Mouse (Mus musculus): ENCODE measurements around the gene Rad51b.

The Rad51b gene

GRCm38 (mm10) chr12:79441210-79442005 is 144.3 kb downstream of the Rad51b start:
- DNase-seq, result no peak

GRCm38 (mm10) chr12:79442126-79442525 is 145.0 kb downstream of the Rad51b start:
- DNase-seq, result no peak

GRCm38 (mm10) chr12:79442836-79443390 is 145.8 kb downstream of the Rad51b start:
- no peak for DNase-seq

DNA sequence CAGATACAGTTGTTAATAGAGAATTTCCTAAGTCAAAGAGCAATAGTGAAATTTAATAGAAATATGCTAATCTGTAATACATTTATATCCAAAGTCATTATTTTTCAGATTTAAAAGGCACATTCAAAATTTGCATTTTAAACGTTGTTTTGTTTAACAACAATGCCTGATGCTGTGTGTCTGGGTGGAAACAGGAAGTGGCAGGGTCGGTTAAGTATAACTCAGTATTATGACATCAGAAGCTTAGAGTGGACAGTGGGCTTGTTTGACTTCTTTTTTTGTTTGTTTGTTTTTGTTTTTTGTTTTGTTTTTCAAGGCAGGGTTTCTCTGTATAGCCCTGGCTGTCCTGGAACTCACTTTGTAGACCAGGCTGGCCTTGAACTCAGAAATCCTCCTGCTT is 147.6 kb downstream of the Rad51b start:
- no peak for DNase-seq

DNA sequence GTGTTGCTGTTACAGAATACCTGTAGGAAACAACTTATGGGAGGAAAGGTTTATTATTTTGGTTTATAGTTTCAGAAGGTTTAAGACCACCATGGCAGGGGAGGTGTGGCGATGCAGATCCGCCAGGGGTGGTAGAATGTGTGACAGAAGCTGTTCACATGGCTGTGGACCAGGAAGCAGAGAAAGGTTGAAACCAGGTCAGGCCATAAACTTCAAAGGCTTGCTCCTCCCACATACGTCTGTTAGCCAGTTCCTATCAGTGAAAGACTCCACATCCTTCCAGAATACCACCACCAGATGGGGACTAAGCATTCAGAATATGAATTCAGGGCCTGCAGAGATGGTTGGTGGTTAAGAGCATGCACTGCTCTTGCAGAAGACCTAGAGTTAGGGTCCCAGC is 150.0 kb downstream of the Rad51b start:
- no peak for DNase-seq

DNA sequence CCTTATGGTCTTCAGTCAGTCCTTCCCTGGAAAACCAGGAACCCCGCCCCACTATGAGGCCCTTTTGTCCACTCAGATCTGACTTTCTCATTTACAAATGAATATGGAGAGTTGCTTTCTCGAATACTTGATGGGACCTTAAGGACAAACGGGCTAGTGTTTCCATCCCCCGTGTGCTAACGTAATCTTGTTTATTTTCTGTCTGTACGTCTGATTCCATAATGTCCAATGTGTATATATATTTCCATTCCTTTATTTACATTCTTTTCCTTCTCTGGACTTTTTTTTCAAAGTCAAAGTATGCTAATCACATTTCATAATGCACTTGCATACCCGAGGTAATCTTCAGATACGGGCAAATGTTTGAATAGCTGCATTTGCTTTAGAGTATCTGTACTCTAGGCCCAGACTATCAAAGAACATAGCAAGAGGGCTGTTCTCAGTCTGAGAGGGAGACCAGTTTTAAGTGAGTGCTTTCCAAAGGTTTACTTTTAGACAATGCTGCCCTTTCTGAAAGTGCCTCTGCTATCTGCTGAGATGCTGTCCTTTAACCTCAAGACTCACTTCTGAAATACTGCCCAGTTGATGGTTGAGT is 152.8 kb downstream of the Rad51b start:
- no peak for DNase-seq

- no peak for DNase-seq
These were observed 155.8 kb downstream of the Rad51b start for GRCm38 (mm10) chr12:79452882-79453281.

GRCm38 (mm10) chr12:79454017-79454416 is 156.9 kb downstream of the Rad51b start:
- DNase-seq, result no peak

DNA sequence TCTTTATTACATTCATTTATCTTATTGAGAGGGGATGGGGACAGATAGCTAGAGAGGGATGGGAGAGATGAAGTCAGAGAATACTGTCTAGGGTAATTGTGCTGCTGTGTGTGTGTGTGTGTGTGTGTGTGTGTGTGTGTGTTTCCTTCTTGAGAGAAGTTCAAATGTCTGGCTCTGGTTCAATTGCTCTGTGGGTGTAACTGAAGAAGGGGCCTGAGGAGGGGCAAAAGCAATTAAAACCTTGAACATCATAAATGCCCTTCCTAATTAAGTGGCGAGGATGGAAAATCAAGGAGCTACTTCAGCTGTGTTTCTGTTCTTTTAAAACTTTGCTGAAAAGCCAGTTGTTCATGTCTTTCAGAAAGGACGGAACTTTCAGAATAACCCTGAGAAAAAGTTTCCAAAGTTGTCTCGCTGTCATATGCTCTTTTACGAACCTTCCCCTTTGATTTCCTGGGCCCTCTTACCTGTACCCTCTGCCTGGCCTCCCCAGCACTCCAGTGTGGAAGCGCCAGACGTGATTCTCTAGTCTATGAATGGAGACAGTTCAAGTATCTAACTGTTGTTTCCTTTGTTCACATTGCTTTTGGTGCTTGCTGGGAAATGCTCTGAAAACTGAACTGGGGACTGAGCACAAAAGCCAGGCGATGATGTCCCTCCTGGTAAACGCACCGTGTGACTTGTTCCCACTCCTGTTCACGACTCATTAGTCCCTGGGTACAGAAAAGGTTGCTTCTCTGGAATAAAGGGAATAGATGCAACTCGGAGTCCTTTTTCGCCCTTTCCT is 158.2 kb downstream of the Rad51b start:
- no peak for DNase-seq

DNA sequence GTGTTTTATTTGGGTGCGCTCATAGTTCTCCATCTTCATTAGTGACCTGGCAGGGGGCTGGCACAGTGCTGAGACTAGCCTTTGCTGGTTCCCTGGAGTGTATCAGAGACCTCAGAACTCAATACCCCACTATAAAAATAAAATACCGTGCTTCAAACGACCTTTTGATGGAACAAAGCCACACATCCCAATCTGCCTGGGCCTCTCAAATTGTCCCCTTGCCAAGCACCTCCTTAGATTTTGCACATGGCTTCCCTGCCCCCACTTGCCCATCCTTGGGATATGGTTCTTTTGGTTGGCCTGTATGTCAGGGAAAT is 158.7 kb downstream of the Rad51b start:
- DNase-seq, result no peak

- DNase-seq, result no peak
These were observed 159.2 kb downstream of the Rad51b start for GRCm38 (mm10) chr12:79456251-79456650.

- no peak for DNase-seq
These were observed 166.3 kb downstream of the Rad51b start for GRCm38 (mm10) chr12:79463371-79463770.

DNA sequence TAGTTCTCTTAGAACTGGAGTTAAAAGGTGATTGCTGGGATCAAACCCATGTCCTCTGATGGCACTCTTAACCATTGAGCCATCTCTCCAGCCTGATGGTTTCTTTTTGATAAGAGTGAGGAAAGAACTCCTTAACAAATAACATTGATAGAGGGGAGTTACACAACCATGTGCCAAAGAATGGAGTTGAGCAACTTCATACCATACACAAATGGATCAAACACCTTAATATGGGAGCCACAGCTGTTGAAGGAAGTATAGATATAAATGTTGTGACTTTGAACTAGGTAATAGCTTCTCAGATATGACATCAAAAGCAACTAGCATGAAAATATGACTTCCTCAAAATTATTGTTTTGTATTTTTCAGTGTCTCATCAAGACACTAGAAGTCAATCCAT is 173.0 kb downstream of the Rad51b start:
- DNase-seq, result no peak

DNA sequence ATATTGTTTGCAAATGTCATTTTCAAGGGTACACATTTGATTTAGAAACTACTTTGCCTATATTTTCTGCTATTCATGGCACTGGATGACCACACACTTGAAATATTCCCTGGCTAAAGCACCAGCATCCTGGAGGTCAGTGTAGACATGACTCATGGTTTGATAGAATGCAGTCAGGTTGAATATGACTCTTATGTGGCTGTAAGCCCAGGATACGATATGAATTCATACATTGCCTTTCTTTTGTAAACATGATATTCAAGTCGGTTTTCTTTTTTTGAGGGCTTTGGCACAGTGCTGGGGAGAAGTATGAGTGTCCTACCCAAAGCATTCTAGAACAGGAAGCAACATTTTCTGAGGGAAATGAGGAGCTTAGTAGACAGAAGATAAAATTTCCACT is 174.8 kb downstream of the Rad51b start:
- DNase-seq, result no peak

- no peak for DNase-seq
These were observed 179.4 kb downstream of the Rad51b start for GRCm38 (mm10) chr12:79476413-79477046.

DNA sequence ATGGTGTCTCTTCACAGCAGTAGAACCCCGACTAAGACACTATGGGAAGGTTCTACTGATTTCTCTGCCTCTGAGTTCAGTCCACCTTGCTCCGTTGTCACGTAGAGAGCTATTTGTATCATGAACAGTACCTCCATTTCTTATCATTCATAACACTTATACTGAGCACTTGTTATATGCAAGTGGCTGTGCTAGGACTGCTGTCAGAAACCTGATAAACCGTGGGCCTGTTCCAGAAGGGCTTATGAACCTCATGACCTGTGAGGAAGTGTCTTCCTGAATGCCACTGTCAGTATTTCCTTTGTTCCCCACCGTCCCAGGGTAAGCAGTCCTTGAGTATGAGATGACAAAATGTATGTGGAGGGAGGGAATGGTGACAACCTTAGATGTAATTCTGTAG is 181.7 kb downstream of the Rad51b start:
- DNase-seq, result no peak

- no peak for DNase-seq
These were observed 188.4 kb downstream of the Rad51b start for GRCm38 (mm10) chr12:79485501-79485900.

- DNase-seq, result peak; percentile 21
These were observed 191.6 kb downstream of the Rad51b start for GRCm38 (mm10) chr12:79488590-79489242.

GRCm38 (mm10) chr12:79490626-79491025 is 193.5 kb downstream of the Rad51b start:
- DNase-seq, result no peak

GRCm38 (mm10) chr12:79492175-79492574 is 195.1 kb downstream of the Rad51b start:
- DNase-seq, result no peak

GRCm38 (mm10) chr12:79492613-79493012 is 195.5 kb downstream of the Rad51b start:
- DNase-seq, result no peak

- no peak for DNase-seq
These were observed 196.4 kb downstream of the Rad51b start for GRCm38 (mm10) chr12:79493481-79493880.

- DNase-seq, result no peak
These were observed 201.2 kb downstream of the Rad51b start for GRCm38 (mm10) chr12:79498326-79498725.

All from right cerebral cortex, postnatal 4 days (tissue).